ENCODE assay signal across 9 mouse cellular contexts in genomic region chr1:178590229-178591171, GRCm38 (mm10).
A peak's percentile ranks its signal among the peaks of the same experiment; 100 is the strongest.
DNase-seq lines count a peak whose midpoint lies in the region; ATAC-seq and TF ChIP-seq lines count a peak whose summit lies in the region.
"Had no signal": no experiment of that assay in that cellular context is flagged by ENCODE, and none has a peak within 500 bp of the region (broad histone marks: within the 10 kb centered on the region; RNA-seq: fewer than 3 reads in every experiment).

No protein-coding gene starts in this region.

- H3K4me2 ChIP-seq in midbrain, embryonic 16.5 days (ENCODE audit: low read length), result no peak overlapping the region
- no peak overlapping the region for H3K4me2 ChIP-seq in midbrain, postnatal 0 days (ENCODE audit: low read depth, low read length, poor library complexity, severe bottlenecking)
- no peak overlapping the region for H3K4me2 ChIP-seq in neural tube, embryonic 15.5 days
- H3K4me2 ChIP-seq: hindbrain, embryonic 15.5 days had no signal

- H3K27ac ChIP-seq in midbrain, embryonic 16.5 days (ENCODE audit: low read length), result no peak overlapping the region
- H3K27ac ChIP-seq in midbrain, postnatal 0 days (ENCODE audit: low read depth, low read length), result no peak overlapping the region
- H3K27ac ChIP-seq in embryonic facial prominence, embryonic 10.5 days (replicated peaks), result 0 out of 2 replicates have a peak overlapping the region, but pooled peaks have one; percentile 7
- 0 out of 2 replicates have a peak overlapping the region, but pooled peaks have one; percentile 5 for H3K27ac ChIP-seq in neural tube, embryonic 15.5 days (replicated peaks)
- H3K27ac ChIP-seq in midbrain, embryonic 10.5 days (replicated peaks), result no peak overlapping the region
- H3K27ac ChIP-seq: hindbrain, embryonic 15.5 days; macrophage had no signal

- DNase-seq in midbrain, postnatal 0 days (ENCODE audit: low spot score), result no peak
- no peak for DNase-seq in embryonic facial prominence, embryonic 10.5 days (ENCODE audit: low spot score)
- peak; percentile 6 for DNase-seq in kidney, adult 9 months
- no peak for DNase-seq in gastrocnemius, postnatal 25 days
- DNase-seq in midbrain, embryonic 10.5 days (ENCODE audit: low spot score), result no peak

- 0 out of 2 replicates have a peak, but pooled peaks have one; percentile 32 for ATAC-seq in midbrain, embryonic 16.5 days
- ATAC-seq in midbrain, postnatal 0 days (ENCODE audit: low FRiP score), result no peak
- ATAC-seq in neural tube, embryonic 15.5 days (ENCODE audit: low FRiP score), result 0 out of 2 replicates have a peak, but pooled peaks have one; percentile 40

- H3K4me3 ChIP-seq in midbrain, embryonic 16.5 days (ENCODE audit: low read depth, low read length), result no peak overlapping the region
- H3K4me3 ChIP-seq in midbrain, postnatal 0 days (ENCODE audit: low read depth, low read length), result no peak overlapping the region
- H3K4me3 ChIP-seq in embryonic facial prominence, embryonic 10.5 days, result no peak overlapping the region
- no peak overlapping the region for H3K4me3 ChIP-seq in neural tube, embryonic 15.5 days (replicated peaks)
- no peak overlapping the region for H3K4me3 ChIP-seq in midbrain, embryonic 10.5 days
- H3K4me3 ChIP-seq: hindbrain, embryonic 15.5 days had no signal

- no peaks in the 10 kb centered on the region for H3K9me3 ChIP-seq in midbrain, embryonic 16.5 days (replicated peaks; ENCODE audit: control insufficient read depth, low read length, poor library complexity, severe bottlenecking)
- H3K9me3 ChIP-seq in midbrain, postnatal 0 days (ENCODE audit: low read length), result no peaks in the 10 kb centered on the region
- H3K9me3 ChIP-seq in embryonic facial prominence, embryonic 10.5 days, result no peaks in the 10 kb centered on the region
- no peaks in the 10 kb centered on the region for H3K9me3 ChIP-seq in neural tube, embryonic 15.5 days (replicated peaks)
- no peaks in the 10 kb centered on the region for H3K9me3 ChIP-seq in midbrain, embryonic 10.5 days (replicated peaks)
- H3K9me3 ChIP-seq: hindbrain, embryonic 15.5 days had no signal

- H3K36me3 ChIP-seq in midbrain, embryonic 16.5 days (ENCODE audit: control insufficient read depth, insufficient read depth, low read length), result no peaks in the 10 kb centered on the region
- no peaks in the 10 kb centered on the region for H3K36me3 ChIP-seq in midbrain, postnatal 0 days (ENCODE audit: insufficient read depth, low read length)
- H3K36me3 ChIP-seq in embryonic facial prominence, embryonic 10.5 days (replicated peaks), result no peaks in the 10 kb centered on the region; the same call in 1 of the 2 replicates
- H3K36me3 ChIP-seq in neural tube, embryonic 15.5 days, result no peaks in the 10 kb centered on the region
- no peaks in the 10 kb centered on the region for H3K36me3 ChIP-seq in midbrain, embryonic 10.5 days
- H3K36me3 ChIP-seq: hindbrain, embryonic 15.5 days had no signal

- no peaks in the 10 kb centered on the region for H3K27me3 ChIP-seq in midbrain, embryonic 16.5 days (ENCODE audit: control insufficient read depth, insufficient read depth, low read depth, low read length)
- H3K27me3 ChIP-seq in midbrain, postnatal 0 days (ENCODE audit: insufficient read depth, low read length), result no peaks in the 10 kb centered on the region; the same call in 1 of the 2 replicates
- no peaks in the 10 kb centered on the region for H3K27me3 ChIP-seq in embryonic facial prominence, embryonic 10.5 days (replicated peaks; ENCODE audit: low read depth, poor library complexity, severe bottlenecking)
- no peaks in the 10 kb centered on the region for H3K27me3 ChIP-seq in neural tube, embryonic 15.5 days (replicated peaks)
- H3K27me3 ChIP-seq in midbrain, embryonic 10.5 days (ENCODE audit: low read depth, poor library complexity, severe bottlenecking), result no peaks in the 10 kb centered on the region
- H3K27me3 ChIP-seq: hindbrain, embryonic 15.5 days had no signal

- H3K9ac ChIP-seq in midbrain, embryonic 16.5 days (ENCODE audit: low read depth, low read length), result no peak overlapping the region
- no peak overlapping the region for H3K9ac ChIP-seq in midbrain, postnatal 0 days (replicated peaks; ENCODE audit: low read length, poor library complexity, severe bottlenecking)
- H3K9ac ChIP-seq in neural tube, embryonic 15.5 days (replicated peaks), result no peak overlapping the region
- H3K9ac ChIP-seq: hindbrain, embryonic 15.5 days had no signal

- WGBS in midbrain, embryonic 16.5 days, result 74% methylated on average over 13 of the region's 13 CpGs
- 76% methylated on average over 13 of the region's 13 CpGs for WGBS in midbrain, postnatal 0 days
- WGBS in embryonic facial prominence, embryonic 10.5 days, result 76% methylated on average over 13 of the region's 13 CpGs
- 52% methylated on average over 13 of the region's 13 CpGs for WGBS in neural tube, embryonic 15.5 days
- 79% methylated on average over 13 of the region's 13 CpGs for WGBS in midbrain, embryonic 10.5 days

- no peak for TF ChIP-seq CTCF in midbrain, postnatal 0 days (IDR thresholded peaks at IDR 0.05)

- peaks cover 9% of the 10 kb centered on the region for H3K4me1 ChIP-seq in midbrain, embryonic 16.5 days (ENCODE audit: control insufficient read depth, insufficient read depth, low read length)
- no peaks in the 10 kb centered on the region for H3K4me1 ChIP-seq in midbrain, postnatal 0 days (ENCODE audit: insufficient read depth, low read length)
- H3K4me1 ChIP-seq in embryonic facial prominence, embryonic 10.5 days, result peaks cover 25% of the 10 kb centered on the region
- peaks cover 20% of the 10 kb centered on the region for H3K4me1 ChIP-seq in neural tube, embryonic 15.5 days
- peaks cover 14% of the 10 kb centered on the region for H3K4me1 ChIP-seq in midbrain, embryonic 10.5 days

Comparison
In these comparisons a context has a peak if more than half of its experiments do, and no peak if none do; other contexts are left out.
1. H3K27ac ChIP-seq: peak in embryonic facial prominence, embryonic 10.5 days (single experiment) and neural tube, embryonic 15.5 days (single experiment); none in midbrain, embryonic 16.5 days (single experiment), midbrain, postnatal 0 days (single experiment) and midbrain, embryonic 10.5 days (single experiment).